Mouse (Mus musculus) liver, adult 2 months (tissue): ENCODE measurements around the gene Sgk1.

ENCODE experiments used
- CTCF ChIP-seq: fragments of 200-500 bp; IDR thresholded peaks from 2 replicates; pipeline ENCODE4 v1.5.1; 2011; ENCODE audit warnings: low read depth, low read length, control low read depth
- POLR2A ChIP-seq: fragments of 200-500 bp; IDR thresholded peaks from 2 replicates; pipeline ENCODE4 v1.6.1; 2011; ENCODE audit warnings: low read length, control low read depth; ENCODE audit not compliant: insufficient read depth; ENCODE audit errors: extremely low read depth

GRCm38 (mm10) chr10:21961111-21961510 is 79.1 kb downstream of the Sgk1 start:
- TF ChIP-seq POLR2A (no peak), CTCF (no peak)
